Comparison of ENCODE assay signal across 23 mouse cellular contexts in the genomic region with DNA sequence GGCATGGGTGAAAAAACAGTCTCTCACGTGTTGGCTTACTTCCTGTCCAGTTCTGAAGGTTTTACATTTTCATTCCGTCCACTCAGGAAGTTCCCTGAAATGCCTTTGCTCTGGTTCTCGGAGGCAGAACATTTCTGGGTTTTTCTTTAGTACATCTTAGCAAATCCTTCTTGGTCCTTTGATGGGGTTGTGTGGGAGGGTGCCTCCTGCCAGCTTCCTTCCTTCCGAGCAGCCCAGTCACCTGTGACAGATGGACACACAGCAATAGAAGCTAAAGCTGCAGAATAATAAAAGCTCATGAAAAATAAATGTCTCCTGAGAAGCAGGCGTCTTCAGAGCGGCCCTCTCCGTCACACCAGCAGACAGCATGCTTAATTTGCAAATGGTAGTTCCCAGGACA.
"Had no signal": no experiment of that assay in that cellular context is flagged by ENCODE, and none has a peak within 500 bp of the region (broad histone marks: within the 10 kb centered on the region; RNA-seq: fewer than 3 reads in every experiment).

No protein-coding gene starts in this region.

- ATAC-seq: inflammation-experienced regulatory T-cells, adult 6 months; intestine, embryonic 16.5 days; liver, postnatal 0 days; lung, postnatal 0 days; midbrain, embryonic 13.5 days; midbrain, embryonic 16.5 days had no signal

- H3K36me3 ChIP-seq: limb, embryonic 12.5 days; limb, embryonic 15.5 days; midbrain, embryonic 10.5 days; midbrain, embryonic 13.5 days; stomach, embryonic 15.5 days had no signal

- H3K4me1 ChIP-seq: stomach, embryonic 15.5 days had no signal

- H3K27me3 ChIP-seq: limb, embryonic 12.5 days; limb, embryonic 15.5 days; midbrain, embryonic 13.5 days; stomach, embryonic 15.5 days had no signal

- H3K9me3 ChIP-seq: limb, embryonic 15.5 days; midbrain, embryonic 10.5 days; stomach, embryonic 15.5 days had no signal

- H3K4me2 ChIP-seq: limb, embryonic 12.5 days; limb, embryonic 15.5 days; liver, embryonic 11.5 days; lung, embryonic 14.5 days; midbrain, embryonic 13.5 days; stomach, embryonic 15.5 days had no signal

- H3K9ac ChIP-seq: limb, embryonic 12.5 days; limb, embryonic 15.5 days; liver, embryonic 14.5 days; liver, postnatal 0 days; lung, embryonic 14.5 days; midbrain, embryonic 13.5 days; stomach, embryonic 15.5 days had no signal

- H3K27ac ChIP-seq: left cerebral cortex, adult 2 months; limb, embryonic 12.5 days; limb, embryonic 15.5 days; liver, embryonic 14.5 days; macrophage; midbrain, embryonic 10.5 days; midbrain, embryonic 13.5 days; stomach, embryonic 15.5 days had no signal

- H3K4me3 ChIP-seq: left cerebral cortex, adult 2 months; limb, embryonic 12.5 days; limb, embryonic 15.5 days; megakaryocyte, embryonic 14.5 days; midbrain, embryonic 10.5 days; midbrain, embryonic 13.5 days; myocyte; stomach, embryonic 15.5 days had no signal

- DNase-seq: kidney, adult 18-20 months; kidney, adult 9 months; kidney, postnatal 14 days; kidney, postnatal 4 days; liver, postnatal 0 days; lung, embryonic 14.5 days; thymus, adult 18-20 months; thymus, postnatal 36 days had no signal
